Mouse (Mus musculus): ENCODE measurements at regions not wholly inside any gene's neighbourhood (a gene's known extent, or its start where the extent isn't known, plus 50 kb on each side); places are given as distances from the start of the nearest gene placed in this dataset.
A peak's percentile ranks its signal among the peaks of the same experiment; 100 is the strongest.
"Not testable (repeated sequence)": the region's sequence is repeated elsewhere in the genome, so short reads cannot be mapped to it uniquely, and the experiment has no call there.

- ATAC-seq (replicated peaks in 1 of 2; ENCODE audit: insufficient read depth in 1 of 2, low FRiP score in 2 of 2, low TSS enrichment in 1 of 2, low read depth in 1 of 2, poor library complexity in 2 of 2, severe bottlenecking in 2 of 2), result no peak
Measured at GRCm38 (mm10) chr4:89753484-89753883, 74.2 kb downstream of the Dmrta1 start.

GRCm38 (mm10) chr4:89776269-89776668 is 97.0 kb downstream of the Dmrta1 start:
- no peak for ATAC-seq (replicated peaks in 1 of 2; ENCODE audit: insufficient read depth in 1 of 2, low FRiP score in 2 of 2, low TSS enrichment in 1 of 2, low read depth in 1 of 2, poor library complexity in 2 of 2, severe bottlenecking in 2 of 2)

- ATAC-seq (replicated peaks in 1 of 2; ENCODE audit: insufficient read depth in 1 of 2, low FRiP score in 2 of 2, low TSS enrichment in 1 of 2, low read depth in 1 of 2, poor library complexity in 2 of 2, severe bottlenecking in 2 of 2), result no peak
Measured at GRCm38 (mm10) chr4:89781487-89781886, 102.3 kb downstream of the Dmrta1 start.

DNA sequence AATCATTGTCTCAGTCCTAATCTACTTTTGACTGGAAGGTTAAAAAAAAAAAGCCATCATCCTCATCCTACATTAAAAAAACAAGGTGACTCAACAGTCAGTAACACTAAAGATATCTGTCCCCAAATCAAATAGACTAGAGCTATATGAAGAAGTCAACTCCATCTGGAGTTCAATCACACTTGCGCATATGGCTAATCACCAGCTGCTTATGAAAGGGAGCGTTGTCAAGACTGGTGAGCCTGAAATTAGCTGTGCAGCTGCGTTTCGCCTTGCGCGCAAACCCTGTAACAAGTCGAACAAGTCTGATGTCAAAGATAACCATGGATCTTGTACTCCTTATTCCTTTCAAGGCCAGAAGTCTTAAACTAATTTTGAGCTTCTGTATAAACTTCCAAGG is 137.6 kb downstream of the Dmrta1 start:
- ATAC-seq (replicated peaks in 1 of 2; ENCODE audit: insufficient read depth in 1 of 2, low FRiP score in 2 of 2, low TSS enrichment in 1 of 2, low read depth in 1 of 2, poor library complexity in 2 of 2, severe bottlenecking in 2 of 2), result no peak

DNA sequence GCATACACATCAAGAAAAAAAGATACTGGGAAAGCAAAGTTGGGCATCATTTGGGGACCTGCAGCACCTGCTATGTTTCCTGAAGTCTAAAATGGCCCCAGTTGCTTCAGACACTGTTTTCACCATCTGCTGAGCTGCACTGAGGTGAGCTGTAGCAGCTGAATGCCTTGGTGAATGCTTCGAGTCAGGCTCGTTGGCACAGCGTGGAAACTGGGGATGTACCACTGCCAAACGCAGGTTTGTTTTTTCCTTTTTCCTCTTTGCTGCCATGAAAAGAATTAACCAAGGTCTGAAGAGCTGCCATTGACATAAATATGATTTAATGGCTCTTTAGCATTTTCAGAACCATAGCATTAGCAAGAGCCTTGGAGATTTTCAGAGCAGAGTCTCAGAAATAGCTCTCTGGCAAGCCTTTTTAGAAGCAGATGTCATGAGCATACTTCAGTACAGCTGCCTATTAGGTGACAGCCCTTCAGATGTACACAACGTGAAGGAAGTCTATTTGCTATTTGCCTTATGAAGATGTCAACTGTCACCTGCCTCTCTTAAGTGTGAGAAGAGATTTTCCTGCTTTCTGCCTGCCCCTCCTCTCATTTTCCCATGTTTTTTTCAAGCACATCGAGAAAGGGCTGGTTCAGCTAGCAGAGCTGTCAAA is 155.4 kb downstream of the Dmrta1 start:
- no peak for ATAC-seq (replicated peaks in 1 of 2; ENCODE audit: insufficient read depth in 1 of 2, low FRiP score in 2 of 2, low TSS enrichment in 1 of 2, low read depth in 1 of 2, poor library complexity in 2 of 2, severe bottlenecking in 2 of 2)

DNA sequence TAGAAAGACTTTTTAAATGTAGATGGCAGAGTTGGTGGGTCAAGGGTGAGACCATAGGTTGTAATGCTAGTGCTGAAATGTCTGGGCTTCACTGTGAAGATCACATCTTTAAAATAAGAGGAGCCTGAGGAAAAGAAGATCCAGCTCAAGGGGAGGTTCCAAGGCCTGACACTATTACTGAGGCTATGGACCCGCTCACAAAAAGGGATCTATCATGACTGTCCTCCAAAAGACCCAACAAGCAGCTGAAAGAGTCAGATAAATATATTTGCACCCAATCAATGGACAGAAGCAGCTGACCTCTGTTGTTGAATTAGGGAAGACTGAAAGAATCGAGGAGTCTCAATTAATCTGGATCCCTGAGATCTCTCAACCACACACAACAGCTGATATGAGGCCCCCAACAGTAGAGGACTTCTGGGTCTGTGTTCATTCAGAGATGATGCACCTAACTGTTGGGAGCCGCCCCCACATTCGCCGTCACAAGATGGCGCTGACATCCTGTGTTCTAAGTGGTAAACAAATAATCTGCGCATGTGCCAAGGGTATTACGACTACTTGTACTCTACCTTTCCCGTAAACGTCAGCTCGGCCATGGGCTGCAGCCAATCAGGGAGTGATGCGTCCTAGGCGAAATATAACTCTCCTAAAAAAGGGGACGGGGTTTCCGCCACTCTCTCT is 196.3 kb downstream of the Dmrta1 start:
- ATAC-seq (replicated peaks in 1 of 2; ENCODE audit: insufficient read depth in 1 of 2, low FRiP score in 2 of 2, low TSS enrichment in 1 of 2, low read depth in 1 of 2, poor library complexity in 2 of 2, severe bottlenecking in 2 of 2), result peak in 1 of 2 experiments; percentile 37; a peak in 1 of 4 replicates

DNA sequence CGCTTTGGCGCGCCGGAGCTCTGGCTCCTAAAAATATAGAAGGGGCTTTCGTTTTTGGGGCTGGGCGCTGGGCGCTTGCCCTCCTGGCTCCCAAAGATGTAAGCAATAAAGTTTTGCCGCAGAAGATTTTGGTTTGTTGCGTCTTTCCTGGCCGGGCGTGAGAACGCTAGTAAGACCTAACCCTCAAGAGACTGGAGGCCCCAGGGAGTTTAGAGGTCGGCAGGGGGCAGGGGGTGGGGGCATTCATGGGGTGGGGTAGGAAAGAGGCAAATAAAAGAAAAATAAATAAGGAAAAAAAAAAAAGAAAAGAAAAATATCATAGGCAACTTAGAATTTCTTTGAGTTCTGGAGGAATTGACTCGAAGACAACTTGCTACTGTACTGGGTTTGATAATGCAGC is 196.9 kb downstream of the Dmrta1 start:
- ATAC-seq (replicated peaks in 1 of 2; ENCODE audit: insufficient read depth in 1 of 2, low FRiP score in 2 of 2, low TSS enrichment in 1 of 2, low read depth in 1 of 2, poor library complexity in 2 of 2, severe bottlenecking in 2 of 2), result not testable (repeated sequence)

DNA sequence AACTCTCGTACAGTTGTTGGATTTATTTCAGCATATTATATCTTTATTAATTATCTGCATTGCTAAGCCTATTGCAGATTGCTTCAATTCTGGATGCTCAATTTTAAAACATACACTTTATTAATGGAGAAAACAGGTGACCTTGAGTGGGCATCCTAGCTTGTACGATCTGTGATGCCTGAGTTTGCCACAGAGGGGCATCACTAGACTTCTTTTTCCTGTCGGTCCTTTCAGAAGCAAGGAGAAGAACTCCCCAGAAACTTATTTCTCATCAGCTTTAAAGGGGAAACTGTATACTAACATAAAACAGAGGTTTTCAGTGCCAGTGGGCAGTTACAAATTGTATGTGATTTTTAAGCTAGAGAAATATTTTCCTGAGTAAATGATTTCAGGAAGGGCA is 201.8 kb downstream of the Dmrta1 start:
- ATAC-seq (replicated peaks in 1 of 2; ENCODE audit: insufficient read depth in 1 of 2, low FRiP score in 2 of 2, low TSS enrichment in 1 of 2, low read depth in 1 of 2, poor library complexity in 2 of 2, severe bottlenecking in 2 of 2), result no peak

GRCm38 (mm10) chr4:89909622-89910021 is 230.4 kb downstream of the Dmrta1 start:
- no peak for ATAC-seq (replicated peaks in 1 of 2; ENCODE audit: insufficient read depth in 1 of 2, low FRiP score in 2 of 2, low TSS enrichment in 1 of 2, low read depth in 1 of 2, poor library complexity in 2 of 2, severe bottlenecking in 2 of 2)

DNA sequence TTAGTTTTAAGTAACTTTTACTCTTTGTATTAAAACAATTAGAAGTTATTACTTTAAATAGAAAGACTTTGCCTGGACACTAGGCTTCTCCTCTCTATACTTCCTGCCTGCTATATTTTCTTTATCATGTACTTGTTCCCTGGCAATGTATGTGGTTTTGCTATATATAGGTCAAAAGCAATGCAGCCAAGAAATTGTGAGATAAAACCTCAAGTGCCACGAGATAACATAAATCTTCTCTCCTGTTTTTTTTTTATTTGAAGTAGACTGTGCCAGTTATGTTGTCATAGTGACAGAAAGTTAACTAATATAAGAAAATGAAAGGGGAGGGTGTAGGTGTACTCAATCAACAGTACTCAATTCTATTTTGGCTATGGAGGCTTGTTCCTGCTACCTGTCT is 258.4 kb downstream of the Dmrta1 start:
- no peak for ATAC-seq (replicated peaks in 1 of 2; ENCODE audit: insufficient read depth in 1 of 2, low FRiP score in 2 of 2, low TSS enrichment in 1 of 2, low read depth in 1 of 2, poor library complexity in 2 of 2, severe bottlenecking in 2 of 2)

GRCm38 (mm10) chr4:89941308-89941707 is 262.1 kb downstream of the Dmrta1 start:
- ATAC-seq (replicated peaks in 1 of 2; ENCODE audit: insufficient read depth in 1 of 2, low FRiP score in 2 of 2, low TSS enrichment in 1 of 2, low read depth in 1 of 2, poor library complexity in 2 of 2, severe bottlenecking in 2 of 2), result no peak

GRCm38 (mm10) chr4:89976146-89976545 is 242.5 kb upstream of the Zfp352 start:
- no peak for ATAC-seq (replicated peaks in 1 of 2; ENCODE audit: insufficient read depth in 1 of 2, low FRiP score in 2 of 2, low TSS enrichment in 1 of 2, low read depth in 1 of 2, poor library complexity in 2 of 2, severe bottlenecking in 2 of 2)

DNA sequence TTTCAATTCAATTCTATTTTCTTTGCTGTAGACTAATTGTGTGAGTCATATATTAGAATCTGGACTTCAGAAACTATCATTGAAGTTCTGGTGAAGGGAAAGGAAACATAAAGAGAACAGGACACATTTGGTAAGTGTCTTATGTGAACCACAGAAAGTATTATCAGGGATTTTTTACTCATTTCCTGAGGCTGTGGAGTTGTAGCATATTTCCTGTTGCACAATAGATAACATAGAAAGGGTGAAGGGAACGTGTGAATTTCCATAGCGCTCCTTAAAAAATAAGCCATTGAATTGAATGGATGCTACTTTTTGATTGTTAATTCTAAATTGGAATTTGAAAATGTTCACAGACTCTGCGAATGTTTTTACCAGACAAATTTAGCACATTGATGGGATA is 215.2 kb upstream of the Zfp352 start:
- no peak for ATAC-seq (replicated peaks in 1 of 2; ENCODE audit: insufficient read depth in 1 of 2, low FRiP score in 2 of 2, low TSS enrichment in 1 of 2, low read depth in 1 of 2, poor library complexity in 2 of 2, severe bottlenecking in 2 of 2)

DNA sequence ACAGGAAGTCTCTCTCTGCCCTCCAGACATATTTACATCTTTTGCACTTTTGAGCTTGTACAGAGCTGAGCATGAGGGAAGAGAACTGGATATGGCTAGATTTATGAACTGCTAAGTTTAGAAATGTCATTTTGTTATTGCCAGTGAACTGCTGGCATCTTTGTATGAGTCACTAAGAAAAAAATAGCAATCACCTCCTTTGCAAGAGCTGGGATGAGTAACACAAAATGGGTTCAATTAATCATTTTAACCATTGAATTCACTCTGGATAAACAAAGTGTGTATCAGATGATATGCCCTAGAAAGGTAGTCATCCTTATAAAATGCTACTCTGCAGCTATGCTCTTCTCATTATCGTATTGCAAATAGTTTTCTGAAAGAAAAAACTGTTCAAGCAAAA is 214.7 kb upstream of the Zfp352 start:
- ATAC-seq (replicated peaks in 1 of 2; ENCODE audit: insufficient read depth in 1 of 2, low FRiP score in 2 of 2, low TSS enrichment in 1 of 2, low read depth in 1 of 2, poor library complexity in 2 of 2, severe bottlenecking in 2 of 2), result no peak

DNA sequence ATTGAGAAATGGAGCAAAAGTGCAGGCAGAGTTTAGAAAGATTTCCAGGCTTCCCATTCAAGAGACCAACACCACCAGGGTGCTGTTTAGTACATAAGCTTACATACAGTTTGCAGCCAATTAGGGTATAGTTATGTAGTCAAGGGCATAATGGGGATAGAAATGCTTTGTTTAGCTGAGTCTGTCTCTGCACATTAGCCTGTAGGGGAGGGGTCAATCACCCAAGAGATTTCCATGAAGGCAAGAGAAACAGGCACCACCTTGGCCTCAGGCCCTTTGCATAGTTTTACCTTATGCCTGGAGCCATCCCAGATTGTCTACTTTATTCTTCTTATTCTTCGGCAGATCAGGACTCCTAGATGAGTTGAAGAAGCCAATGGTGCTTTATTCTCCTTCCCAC is 205.9 kb upstream of the Zfp352 start:
- ATAC-seq (replicated peaks in 1 of 2; ENCODE audit: insufficient read depth in 1 of 2, low FRiP score in 2 of 2, low TSS enrichment in 1 of 2, low read depth in 1 of 2, poor library complexity in 2 of 2, severe bottlenecking in 2 of 2), result no peak

- no peak for ATAC-seq (replicated peaks in 1 of 2; ENCODE audit: insufficient read depth in 1 of 2, low FRiP score in 2 of 2, low TSS enrichment in 1 of 2, low read depth in 1 of 2, poor library complexity in 2 of 2, severe bottlenecking in 2 of 2)
Measured at GRCm38 (mm10) chr4:90014203-90014602, 204.4 kb upstream of the Zfp352 start.
